In genomic region chr10:53115673-53116398, GRCm38 (mm10) we compare ENCODE assay signal across 10 mouse cellular contexts.
A peak's percentile ranks its signal among the peaks of the same experiment; 100 is the strongest.
DNase-seq lines count a peak whose midpoint lies in the region; ATAC-seq lines count a peak whose summit lies in the region.
"Had no signal": no experiment of that assay in that cellular context is flagged by ENCODE, and none has a peak within 500 bp of the region (broad histone marks: within the 10 kb centered on the region; RNA-seq: fewer than 3 reads in every experiment).

No protein-coding gene starts in this region.

- H3K36me3 ChIP-seq in forebrain, embryonic 14.5 days (ENCODE audit: control insufficient read depth, insufficient read depth, low read length), result no peaks in the 10 kb centered on the region
- no peaks in the 10 kb centered on the region for H3K36me3 ChIP-seq in forebrain, embryonic 10.5 days (replicated peaks)
- H3K36me3 ChIP-seq in intestine, embryonic 16.5 days (ENCODE audit: control insufficient read depth, insufficient read depth, low read length), result no peaks in the 10 kb centered on the region
- H3K36me3 ChIP-seq: embryonic facial prominence, embryonic 13.5 days had no signal

- no peak overlapping the region for H3K4me2 ChIP-seq in forebrain, embryonic 14.5 days (ENCODE audit: low read length)
- no peak overlapping the region for H3K4me2 ChIP-seq in intestine, embryonic 16.5 days (ENCODE audit: low read depth, low read length)
- H3K4me2 ChIP-seq: embryonic facial prominence, embryonic 13.5 days had no signal

- no peak overlapping the region for H3K9ac ChIP-seq in forebrain, embryonic 14.5 days (ENCODE audit: low read length)
- no peak overlapping the region for H3K9ac ChIP-seq in intestine, embryonic 16.5 days (ENCODE audit: low read depth, low read length)
- H3K9ac ChIP-seq: embryonic facial prominence, embryonic 13.5 days had no signal

- no peaks in the 10 kb centered on the region for H3K27me3 ChIP-seq in forebrain, embryonic 14.5 days (replicated peaks; ENCODE audit: control insufficient read depth, insufficient read depth, low read length)
- no peaks in the 10 kb centered on the region for H3K27me3 ChIP-seq in forebrain, embryonic 10.5 days (ENCODE audit: poor library complexity, severe bottlenecking)
- no peaks in the 10 kb centered on the region for H3K27me3 ChIP-seq in intestine, embryonic 16.5 days (replicated peaks; ENCODE audit: control insufficient read depth, insufficient read depth, low read length)
- H3K27me3 ChIP-seq: embryonic facial prominence, embryonic 13.5 days had no signal

- H3K4me1 ChIP-seq in forebrain, embryonic 14.5 days (ENCODE audit: control insufficient read depth, insufficient read depth, low read length), result peaks cover 13% of the 10 kb centered on the region; the same call in 1 of the 2 replicates
- H3K4me1 ChIP-seq in forebrain, embryonic 10.5 days, result no peaks in the 10 kb centered on the region
- H3K4me1 ChIP-seq in intestine, embryonic 16.5 days (ENCODE audit: control insufficient read depth, insufficient read depth, low read length), result 0 out of 2 replicates have a peak, but pooled peaks cover 2% of the 10 kb centered on the region
- H3K4me1 ChIP-seq: embryonic facial prominence, embryonic 13.5 days had no signal

- WGBS in forebrain, embryonic 14.5 days, result 42% methylated on average over 7 of the region's 7 CpGs
- 84% methylated on average over 7 of the region's 7 CpGs for WGBS in forebrain, embryonic 10.5 days
- 44% methylated on average over 7 of the region's 7 CpGs for WGBS in intestine, embryonic 16.5 days

- no peaks in the 10 kb centered on the region for H3K9me3 ChIP-seq in forebrain, embryonic 14.5 days (replicated peaks; ENCODE audit: control insufficient read depth, low read length)
- no peaks in the 10 kb centered on the region for H3K9me3 ChIP-seq in forebrain, embryonic 10.5 days
- H3K9me3 ChIP-seq in intestine, embryonic 16.5 days (ENCODE audit: control insufficient read depth, low read length), result no peaks in the 10 kb centered on the region
- H3K9me3 ChIP-seq: embryonic facial prominence, embryonic 13.5 days had no signal

- H3K4me3 ChIP-seq in forebrain, embryonic 14.5 days (ENCODE audit: low read depth, low read length), result no peak overlapping the region
- H3K4me3 ChIP-seq in forebrain, embryonic 10.5 days, result no peak overlapping the region
- no peak overlapping the region for H3K4me3 ChIP-seq in intestine, embryonic 16.5 days (ENCODE audit: low read length)
- H3K4me3 ChIP-seq: embryonic facial prominence, embryonic 13.5 days had no signal

- DNase-seq in forebrain, embryonic 14.5 days (ENCODE audit: low spot score), result peak; percentile 74
- no peak for DNase-seq in forebrain, embryonic 10.5 days (ENCODE audit: extremely low spot score, low spot score)
- peak; percentile 29 for DNase-seq in layer of hippocampus, adult 11-12 months (ENCODE audit: low spot score)
- DNase-seq in layer of hippocampus, adult 9-10 months (ENCODE audit: low spot score), result no peak
- DNase-seq in NIH3T3 (ENCODE audit: low read depth), result peak; percentile 2
- peak; percentile 71 to 73 for DNase-seq in kidney, postnatal 4 days
- no peak for DNase-seq in testis, postnatal 10 days (ENCODE audit: low spot score)

- 0 out of 2 replicates have a peak overlapping the region, but pooled peaks have one; percentile 16 for H3K27ac ChIP-seq in forebrain, embryonic 14.5 days (ENCODE audit: low read depth, low read length)
- H3K27ac ChIP-seq in forebrain, embryonic 10.5 days, result no peak overlapping the region
- H3K27ac ChIP-seq in intestine, embryonic 16.5 days (ENCODE audit: low read length), result no peak overlapping the region
- H3K27ac ChIP-seq: embryonic facial prominence, embryonic 13.5 days had no signal

- ATAC-seq in forebrain, embryonic 14.5 days, result peak; percentile 59
- ATAC-seq in intestine, embryonic 16.5 days, result no peak
- ATAC-seq: CD4-positive, CD25-positive, alpha-beta regulatory T cell, adult 4 months had no signal

Comparison
In these comparisons a context has a peak if more than half of its experiments do, and no peak if none do; other contexts are left out.
1. DNase-seq: peak in forebrain, embryonic 14.5 days (single experiment), layer of hippocampus, adult 11-12 months (single experiment), NIH3T3 (single experiment) and kidney, postnatal 4 days (2 of 2); none in forebrain, embryonic 10.5 days (single experiment), layer of hippocampus, adult 9-10 months (single experiment) and testis, postnatal 10 days (single experiment).